Mouse (Mus musculus) bone marrow macrophage, adult 2 months (primary cell): ENCODE data around the gene Pard6a.

Experiments used
- CTCF ChIP-seq: IDR thresholded peaks from 2 replicates; pipeline ENCODE4 v1.5.1; 2012; ENCODE audit warnings: low read depth, mild to moderate bottlenecking, low read length, moderate library complexity
- POLR2A ChIP-seq: IDR thresholded peaks from 2 replicates; pipeline ENCODE4 v1.6.1; 2012; ENCODE audit warnings: mild to moderate bottlenecking, low read depth, low read length, borderline replicate concordance

GRCm38 (mm10) chr8:105700966-105701824 is at the start of gene Pard6a, which contains the start of gene Acd:
- TF ChIP-seq POLR2A, result no peak; the same call in 1 of the 2 replicates
- no peak for TF ChIP-seq CTCF
